Mouse (Mus musculus) MEL (cell line): ENCODE measurements around the gene Cep162. TPM values are rescaled to one million over a fixed set of nuclear protein-coding genes. Genes with fewer than 3 reads are reported as not detected.

Source experiments
- DNase-seq: peaks from one replicate; pipeline ENCODE4 v3.0.0; 2011; ENCODE audit warnings: low read depth, low spot score
- H3K27ac ChIP-seq: 2 replicates; pipeline ENCODE4 v1.5.1; 2012; ENCODE audit warnings: low read depth, mild to moderate bottlenecking, control low read depth, low read length, moderate library complexity; ENCODE audit not compliant: control insufficient read depth
- H3K27me3 ChIP-seq, 2 experiments: fragments of 150-350 bp in 1 of 2; sonication (generic) in 1 of 2; 2 replicates each; pipeline ENCODE4 v1.6.1; 2012; ENCODE audit warnings: low read length in 2 of 2, mild to moderate bottlenecking in 2 of 2, improper control_type of control experiment in 1 of 2, moderate library complexity in 1 of 2; ENCODE audit not compliant: insufficient read depth in 2 of 2, control insufficient read depth in 1 of 2
- H3K36me3 ChIP-seq, 2 experiments: 2 replicates each; pipeline ENCODE4 v1.6.1; 2012 to 2014; ENCODE audit warnings: low read length in 2 of 2, improper control_type of control experiment in 1 of 2, inconsistent platforms in 1 of 2, mild to moderate bottlenecking in 1 of 2; ENCODE audit not compliant: insufficient read depth in 2 of 2, control insufficient read depth in 1 of 2
- H3K4me1 ChIP-seq, 2 experiments: fragments of 150-350 bp in 1 of 2; sonication (generic) in 1 of 2; 2 replicates each; pipeline ENCODE4 v1.6.1; 2012; ENCODE audit warnings: low read length in 2 of 2, improper control_type of control experiment in 1 of 2, mild to moderate bottlenecking in 1 of 2; ENCODE audit not compliant: insufficient read depth in 2 of 2, control insufficient read depth in 1 of 2
- H3K4me3 ChIP-seq, 2 experiments: fragments of 150-350 bp in 1 of 2; sonication (generic) in 1 of 2; 2 replicates each; pipeline ENCODE4 v1.5.1; 2012; ENCODE audit warnings: low read depth in 2 of 2, low read length in 2 of 2, mild to moderate bottlenecking in 2 of 2, moderate library complexity in 2 of 2, control low read depth in 1 of 2, improper control_type of control experiment in 1 of 2; ENCODE audit not compliant: control insufficient read depth in 1 of 2, insufficient read depth in 1 of 2
- H3K79me2 ChIP-seq: 2 replicates; pipeline ENCODE4 v1.6.1; 2012; ENCODE audit warnings: mild to moderate bottlenecking, low read length, moderate library complexity; ENCODE audit not compliant: control insufficient read depth, poor library complexity, insufficient read depth
- H3K9ac ChIP-seq: 2 replicates; pipeline ENCODE4 v1.6.1; 2012; ENCODE audit warnings: low read depth, mild to moderate bottlenecking, control low read depth, low read length, moderate library complexity; ENCODE audit not compliant: control insufficient read depth, poor library complexity, severe bottlenecking
- H3K9me3 ChIP-seq: fragments of 150-350 bp; sonication (generic); replicated peaks from 2 replicates; pipeline ENCODE4 v1.6.1; 2012; ENCODE audit warnings: mild to moderate bottlenecking, low read length, improper control_type of control experiment, moderate library complexity; ENCODE audit not compliant: insufficient read depth
- BHLHE40 ChIP-seq: IDR thresholded peaks from 2 replicates; pipeline ENCODE4 v1.6.1; 2012; ENCODE audit warnings: low read depth, mild to moderate bottlenecking, inconsistent platforms, low read length, improper control_type of control experiment, borderline replicate concordance
- CHD1 ChIP-seq: IDR thresholded peaks from 2 replicates; pipeline ENCODE4 v1.6.1; 2012; ENCODE audit warnings: low read depth, mild to moderate bottlenecking, inconsistent platforms, low read length, improper control_type of control experiment
- CHD2 ChIP-seq: IDR thresholded peaks from 2 replicates; pipeline ENCODE4 v1.6.1; 2011; ENCODE audit warnings: low read length, improper control_type of control experiment
- EP300 ChIP-seq, 2 experiments: IDR thresholded peaks; 2 replicates each; pipeline ENCODE4 v1.6.1; 2011; ENCODE audit warnings: improper control_type of control experiment in 2 of 2, low read length in 2 of 2, low read depth in 1 of 2, mild to moderate bottlenecking in 1 of 2
- ETS1 ChIP-seq: IDR thresholded peaks from 2 replicates; pipeline ENCODE4 v1.6.1; 2012; ENCODE audit warnings: low read depth, mild to moderate bottlenecking, inconsistent platforms, low read length, improper control_type of control experiment, moderate library complexity
- GABPA ChIP-seq: IDR thresholded peaks from 2 replicates; pipeline ENCODE4 v1.6.1; 2012; ENCODE audit warnings: low read depth, mild to moderate bottlenecking, inconsistent platforms, low read length, improper control_type of control experiment, moderate library complexity
- GATA1 ChIP-seq: IDR thresholded peaks from 2 replicates; pipeline ENCODE4 v1.6.1; 2011; ENCODE audit warnings: low read depth, low read length, improper control_type of control experiment
- HCFC1 ChIP-seq: IDR thresholded peaks from 2 replicates; pipeline ENCODE4 v1.6.1; 2012; ENCODE audit warnings: low read depth, mild to moderate bottlenecking, inconsistent platforms, low read length, improper control_type of control experiment, moderate library complexity
- MAX ChIP-seq: IDR thresholded peaks from 2 replicates; pipeline ENCODE4 v1.6.1; 2011; ENCODE audit warnings: low read length, improper control_type of control experiment
- MEF2A ChIP-seq: IDR thresholded peaks from 2 replicates; pipeline ENCODE4 v1.6.1; 2014; ENCODE audit warnings: low read depth, mild to moderate bottlenecking, inconsistent platforms, low read length, improper control_type of control experiment; ENCODE audit not compliant: poor library complexity, insufficient replicate concordance, severe bottlenecking; ENCODE audit errors: extremely low read depth
- MXI1 ChIP-seq: IDR thresholded peaks from 2 replicates; pipeline ENCODE4 v1.6.1; 2011; ENCODE audit warnings: mild to moderate bottlenecking, low read depth, low read length, improper control_type of control experiment
- MYB ChIP-seq: IDR thresholded peaks from 2 replicates; pipeline ENCODE4 v1.6.1; 2011; ENCODE audit warnings: mild to moderate bottlenecking, low read depth, low read length, improper control_type of control experiment
- MYC ChIP-seq: IDR thresholded peaks from 2 replicates; pipeline ENCODE4 v1.6.1; 2011; ENCODE audit warnings: low read depth, mild to moderate bottlenecking, low read length, improper control_type of control experiment, moderate library complexity
- POLR2A ChIP-seq, 2 experiments: IDR thresholded peaks; 2 replicates each; pipeline ENCODE4 v1.6.1; 2011 to 2012; ENCODE audit warnings: low read length in 2 of 2, mild to moderate bottlenecking in 2 of 2, control low read depth in 1 of 2, improper control_type of control experiment in 1 of 2, low read depth in 1 of 2, moderate library complexity in 1 of 2; ENCODE audit not compliant: control insufficient read depth in 1 of 2, insufficient read depth in 1 of 2, poor library complexity in 1 of 2
- POLR2AphosphoS2 ChIP-seq: IDR thresholded peaks from 2 replicates; pipeline ENCODE4 v1.6.1; 2011; ENCODE audit warnings: low read length, improper control_type of control experiment
- POLR2AphosphoS5 ChIP-seq: IDR thresholded peaks from 2 replicates; pipeline ENCODE4 v1.6.1; 2012; ENCODE audit warnings: low read depth, borderline replicate concordance, mild to moderate bottlenecking, inconsistent platforms, low read length, moderate library complexity, mixed read lengths
- RCOR1 ChIP-seq: IDR thresholded peaks from 2 replicates; pipeline ENCODE4 v1.6.1; 2012; ENCODE audit warnings: low read depth, mild to moderate bottlenecking, inconsistent platforms, low read length, improper control_type of control experiment
- SMC3 ChIP-seq: IDR thresholded peaks from 2 replicates; pipeline ENCODE4 v1.6.1; 2011; ENCODE audit warnings: low read depth, low read length, improper control_type of control experiment
- TAL1 ChIP-seq: IDR thresholded peaks from 2 replicates; pipeline ENCODE4 v1.6.1; 2012; ENCODE audit warnings: mild to moderate bottlenecking, inconsistent platforms, low read length, moderate library complexity, mixed read lengths
- TBP ChIP-seq: IDR thresholded peaks from 2 replicates; pipeline ENCODE4 v1.8.0; 2011; ENCODE audit warnings: low read depth, low read length, improper control_type of control experiment
- TCF12 ChIP-seq: IDR thresholded peaks from 2 replicates; pipeline ENCODE4 v1.6.1; 2014; ENCODE audit warnings: low read depth, mild to moderate bottlenecking, inconsistent platforms, low read length, improper control_type of control experiment, moderate library complexity
- UBTF ChIP-seq: IDR thresholded peaks from 2 replicates; pipeline ENCODE4 v1.6.1; 2012; ENCODE audit warnings: low read depth, mild to moderate bottlenecking, inconsistent platforms, low read length, improper control_type of control experiment, moderate library complexity, borderline replicate concordance; ENCODE audit not compliant: insufficient read depth
- USF1 ChIP-seq: IDR thresholded peaks from 2 replicates; pipeline ENCODE4 v1.6.1; 2014; ENCODE audit warnings: low read depth, mild to moderate bottlenecking, inconsistent platforms, low read length, improper control_type of control experiment, moderate library complexity
- USF2 ChIP-seq, 2 experiments: IDR thresholded peaks; 2 replicates each; pipeline ENCODE4 v1.6.1; 2011 to 2012; ENCODE audit warnings: improper control_type of control experiment in 2 of 2, low read length in 2 of 2, borderline replicate concordance in 1 of 2, inconsistent platforms in 1 of 2, low read depth in 1 of 2, mild to moderate bottlenecking in 1 of 2; ENCODE audit not compliant: insufficient read depth in 1 of 2
- ZC3H11A ChIP-seq: IDR thresholded peaks from 2 replicates; pipeline ENCODE4 v1.6.1; 2012; ENCODE audit warnings: low read depth, mild to moderate bottlenecking, inconsistent platforms, low read length, improper control_type of control experiment
- ZMIZ1 ChIP-seq: IDR thresholded peaks from 2 replicates; pipeline ENCODE4 v1.6.1; 2012; ENCODE audit warnings: low read depth, mild to moderate bottlenecking, inconsistent platforms, low read length, improper control_type of control experiment, moderate library complexity
- ZNF384 ChIP-seq: IDR thresholded peaks from 2 replicates; pipeline ENCODE4 v1.6.1; 2012; ENCODE audit warnings: low read depth, mild to moderate bottlenecking, inconsistent platforms, low read length, improper control_type of control experiment
- polyA plus RNA-seq, 2 experiments: library from polyadenylated mRNA; stranded (reverse) in 1 of 2; unstranded in 1 of 2; fragments of >175 nt in 1 of 2; fragments of >200 nt in 1 of 2; gene quantifications; 2 replicates each; pipeline versions ENCODE4 v1.2.1 to v1.2.4; 2012; ENCODE audit warnings: low replicate concordance in 2 of 2, low read depth in 1 of 2; ENCODE audit not compliant: insufficient read length in 2 of 2, insufficient read depth in 1 of 2, missing spikeins in 1 of 2
- total RNA-seq: library from RNA; depleted of rRNA; stranded (reverse); fragments of 300-350 nt; gene quantifications from 2 replicates; pipeline ENCODE4 v1.2.3, GENCODE M21; 2012

Gene Cep162
- total and polyA plus RNA-seq, 3 experiments: 3.7 to 5.4 TPM; not detected in 1

- Histone ChIP-seq H3K9ac (no peak overlapping the region), H3K27ac (no peak overlapping the region), H3K4me1 (peaks cover 0 to 2% of the 10 kb centered on the region in 2 experiments; a peak in 1 of 4 replicates), H3K27me3 (no peaks in the 10 kb centered on the region), H3K4me3 (no peak overlapping the region), H3K79me2 (no peaks in the 10 kb centered on the region)
- no peak for TF ChIP-seq MYB
- no peak for TF ChIP-seq TCF12
- TF ChIP-seq TBP: no peak
- no peak for TF ChIP-seq TAL1
- TF ChIP-seq ZC3H11A: no peak
- TF ChIP-seq EP300 (IDR thresholded peaks at IDR 0.05; ENCODE audit: low read depth in 1 of 2, low read length in 2 of 2): no peak
- no peak for TF ChIP-seq UBTF
- no peak for TF ChIP-seq MEF2A
- no peak for TF ChIP-seq POLR2AphosphoS2
- TF ChIP-seq POLR2AphosphoS5: no peak
- TF ChIP-seq MAX: no peak
- TF ChIP-seq SMC3: no peak
- TF ChIP-seq USF1: no peak
- TF ChIP-seq CHD1: no peak
- TF ChIP-seq HCFC1: no peak
- TF ChIP-seq, all 39 proteins: peak for 0
- H3K36me3 ChIP-seq: peaks cover 0 to 15% of the 10 kb centered on the region in 2 experiments; a peak in 3 of 4 replicates
- no peaks in the 10 kb centered on the region for H3K9me3 ChIP-seq
- no peak for DNase-seq
Measured at GRCm38 (mm10) chr9:87210830-87211339, 44.5 kb downstream of the Cep162 start.

GRCm38 (mm10) chr9:87202431-87202830 is 52.9 kb downstream of the Cep162 start:
- Histone ChIP-seq H3K27ac (no peak overlapping the region), H3K36me3 (peaks cover 0 to 8% of the 10 kb centered on the region in 2 experiments; a peak in 2 of 4 replicates), H3K27me3 (no peaks in the 10 kb centered on the region), H3K79me2 (no peaks in the 10 kb centered on the region), H3K9ac (no peak overlapping the region), H3K4me1 (peaks cover 0 to 2% of the 10 kb centered on the region in 2 experiments; a peak in 1 of 4 replicates), H3K9me3 (no peaks in the 10 kb centered on the region), H3K4me3 (no peak overlapping the region)
- no peak for DNase-seq
- no peak for TF ChIP-seq MYC
- no peak for TF ChIP-seq POLR2AphosphoS2
- TF ChIP-seq USF2 (IDR thresholded peaks at IDR 0.05; ENCODE audit: borderline replicate concordance in 1 of 2, insufficient read depth in 1 of 2, low read depth in 1 of 2, low read length in 2 of 2): no peak
- no peak for TF ChIP-seq CHD2
- no peak for TF ChIP-seq POLR2A (IDR thresholded peaks at IDR 0.05; ENCODE audit: control insufficient read depth in 1 of 2, insufficient read depth in 1 of 2, low read depth in 1 of 2, low read length in 2 of 2, poor library complexity in 1 of 2)
- no peak for TF ChIP-seq EP300 (IDR thresholded peaks at IDR 0.05; ENCODE audit: low read depth in 1 of 2, low read length in 2 of 2)
- TF ChIP-seq ETS1: no peak
- TF ChIP-seq ZNF384: no peak
- no peak for TF ChIP-seq HCFC1
- TF ChIP-seq GATA1: no peak
- no peak for TF ChIP-seq USF1
- TF ChIP-seq RCOR1: no peak
- TF ChIP-seq BHLHE40: no peak
- TF ChIP-seq ZMIZ1: no peak
- no peak for TF ChIP-seq TBP
- TF ChIP-seq MXI1: no peak
- TF ChIP-seq GABPA: no peak
